Mouse (Mus musculus) liver, embryonic 14.5 days (tissue): ENCODE measurements at regions not wholly inside any gene's neighbourhood (a gene's known extent, or its start where the extent isn't known, plus 50 kb on each side); places are given as distances from the start of the nearest gene placed in this dataset.

Experiments
- CTCF ChIP-seq: IDR thresholded peaks from 2 replicates; pipeline ENCODE4 v1.5.1; 2016; ENCODE audit warnings: antibody characterized with exemption, low read depth, control low read depth
- EP300 ChIP-seq: IDR thresholded peaks from 2 replicates; pipeline ENCODE4 v1.6.1; 2016; ENCODE audit warnings: antibody characterized with exemption, low read depth

- TF ChIP-seq CTCF (no peak), EP300 (no peak)
Observed at GRCm38 (mm10) chr1:136704139-136704538, 79.4 kb downstream of the Zfp281 start.
